Mouse (Mus musculus) T-helper 1 cell (primary cell): ENCODE data around the gene Tdo2.

Experiments used
- in situ Hi-C: fragments of 300-600 bp; cut with MboI, MseI; formaldehyde crosslinking; loops from one replicate; pipeline ENCODE4 v1.15.1; 2025; ENCODE audit warnings: high pct_unique_total_duplicates

Tdo2 gene

GRCm38 (mm10) chr3:81943097-81943496 lies 32.9 kb downstream of the Tdo2 start:
- in situ Hi-C loops: no loop called here

- in situ Hi-C loops: no loop called here
Observed at GRCm38 (mm10) chr3:81942341-81942740, 33.7 kb downstream of the Tdo2 start.

- in situ Hi-C loops: no loop called here
Observed at GRCm38 (mm10) chr3:81938924-81939323, 37.1 kb downstream of the Tdo2 start.

- in situ Hi-C loops: no loop called here
Observed at GRCm38 (mm10) chr3:81933348-81933747, 42.7 kb downstream of the Tdo2 start.

- in situ Hi-C loops: no loop called here
Observed at GRCm38 (mm10) chr3:81932141-81933101, 43.6 kb downstream of the Tdo2 start, which contains the start of gene Ctso. Ctso (plus strand) TSS chr3:81932601.

- in situ Hi-C loops: no loop called here
Observed at GRCm38 (mm10) chr3:81931695-81932094, 44.3 kb downstream of the Tdo2 start.

GRCm38 (mm10) chr3:81929073-81929472 lies 46.9 kb downstream of the Tdo2 start:
- in situ Hi-C loops: loop anchor here (10.0 kb wide), 1 partner anchor 914 kb away; no protein-coding TSS in a partner anchor

- in situ Hi-C loops: loop anchor here (10.0 kb wide), 1 partner anchor 912 kb away; no protein-coding TSS in a partner anchor
Observed at GRCm38 (mm10) chr3:81926764-81927325, 49.2 kb downstream of the Tdo2 start.

- in situ Hi-C loops: loop anchor here (10.0 kb wide), 1 partner anchor 911 kb away; no protein-coding TSS in a partner anchor
Observed at GRCm38 (mm10) chr3:81925856-81926255, 50.1 kb downstream of the Tdo2 start.

GRCm38 (mm10) chr3:81924931-81925330 lies 51.1 kb downstream of the Tdo2 start:
- in situ Hi-C loops: loop anchor here (5.0 to 10.0 kb wide), 2 partner anchors 910 to 1843 kb away; no protein-coding TSS in a partner anchor

GRCm38 (mm10) chr3:81922910-81923309 lies 53.1 kb downstream of the Tdo2 start:
- in situ Hi-C loops: loop anchor here (5.0 to 10.0 kb wide), 2 partner anchors 908 to 1841 kb away; no protein-coding TSS in a partner anchor

GRCm38 (mm10) chr3:81919681-81920080 lies 56.3 kb downstream of the Tdo2 start:
- in situ Hi-C loops: loop anchor here (5.0 to 10.0 kb wide), 2 partner anchors 905 to 1837 kb away; no protein-coding TSS in a partner anchor

GRCm38 (mm10) chr3:81918215-81918614 lies 57.8 kb downstream of the Tdo2 start:
- in situ Hi-C loops: no loop called here

GRCm38 (mm10) chr3:81917354-81917935 lies 58.6 kb downstream of the Tdo2 start:
- in situ Hi-C loops: no loop called here

- in situ Hi-C loops: no loop called here
Observed at GRCm38 (mm10) chr3:81916030-81916686, 59.8 kb downstream of the Tdo2 start.

- in situ Hi-C loops: no loop called here
Observed at GRCm38 (mm10) chr3:81910286-81911036, 65.5 kb downstream of the Tdo2 start.
